Mouse (Mus musculus): ENCODE measurements at regions not wholly inside any gene's neighbourhood (a gene's known extent, or its start where the extent isn't known, plus 50 kb on each side); places are given as distances from the start of the nearest gene placed in this dataset.

DNA sequence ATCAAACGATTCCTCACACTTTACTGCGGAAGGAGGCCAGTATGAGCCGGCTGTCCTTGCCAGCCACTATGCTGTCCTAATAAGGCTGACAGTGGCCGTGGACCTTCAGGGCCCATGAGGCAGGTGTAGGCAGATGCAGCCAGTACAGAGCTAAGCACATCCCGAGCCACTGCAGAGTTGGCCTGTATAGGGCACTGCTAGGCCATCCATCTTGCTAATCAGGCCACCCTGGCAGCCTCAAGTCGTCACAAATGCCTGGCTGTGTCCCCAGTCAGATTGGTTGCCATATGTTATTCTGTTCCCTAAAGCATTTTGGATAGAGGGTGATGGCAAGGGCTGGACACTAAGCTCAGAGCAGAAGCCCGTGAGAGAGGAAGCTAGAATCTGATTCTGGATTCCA lies 359.9 kb upstream of the Fam19a5 start:
- TF ChIP-seq CTCF (IDR thresholded peaks at IDR 0.05; ENCODE audit: borderline replicate concordance, insufficient read depth, low read depth, low read length): no peak
- TF ChIP-seq POLR2A (IDR thresholded peaks at IDR 0.05; ENCODE audit: borderline replicate concordance, insufficient read depth, low read length): no peak

All from cerebellum, adult 2 months (tissue).